Mouse (Mus musculus): ENCODE measurements around the gene Chfr.

DNA sequence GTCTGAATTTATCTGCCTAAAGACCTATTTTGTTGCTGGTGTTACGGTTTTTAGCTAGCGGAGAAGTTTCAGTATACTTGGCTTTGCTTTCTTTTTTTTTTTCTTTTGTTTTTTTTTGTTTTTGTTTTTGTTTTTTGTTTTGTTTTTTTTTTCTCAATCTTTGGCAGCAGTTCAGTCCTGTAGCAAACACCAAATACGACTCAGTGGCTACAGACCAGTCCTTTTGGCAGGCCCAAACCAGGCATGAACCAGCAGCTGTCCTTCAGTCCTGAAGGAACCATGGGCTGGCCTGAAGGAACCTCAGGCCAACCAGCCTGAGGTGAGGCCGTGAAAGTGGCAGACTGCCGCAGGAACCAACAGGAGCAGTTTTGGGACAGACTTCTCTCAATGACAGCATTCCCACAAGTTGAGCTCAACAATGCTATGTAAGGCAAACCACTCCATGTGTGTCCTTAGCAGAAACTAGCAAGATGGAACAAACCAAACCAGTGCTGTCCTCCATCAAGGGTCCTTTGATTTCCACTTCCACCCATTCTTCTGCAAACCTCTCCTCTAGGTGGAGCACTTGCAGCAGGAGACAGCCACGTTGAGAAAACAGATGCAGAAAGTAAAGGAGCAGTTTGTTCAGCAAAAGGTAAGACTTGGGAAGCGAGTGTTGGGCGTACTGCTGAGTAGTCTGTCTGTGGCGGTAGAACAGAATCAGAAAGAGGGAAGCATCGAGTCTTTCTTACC, 67.7 kb downstream of the Chfr start:
- TF ChIP-seq CTCF (conservative IDR thresholded peaks at IDR 0.05; ENCODE audit: low read length) (no peak), NANOG (IDR thresholded peaks at IDR 0.05; ENCODE audit: borderline replicate concordance, low read length) (no peak)
